Mouse (Mus musculus): Measurements from ENCODE around the gene Pnma3. TPM values are rescaled to one million over a fixed set of nuclear protein-coding genes. Genes with fewer than 3 reads are reported as not detected.
"Not testable (repeated sequence)": the region's sequence is repeated elsewhere in the genome, so short reads cannot be mapped to it uniquely, and the experiment has no call there.

Pnma3 gene
- 10 to 100 TPM; 15.7 to 25.1 TPM for total RNA-seq (2021)

- DNase-seq (ENCODE audit: extremely low spot score in 1 of 2, low spot score in 1 of 2), result no peak
Observed at GRCm38 (mm10) chrX:73064415-73064793, at the start of gene Pnma3. Pnma3 (plus strand) TSS chrX:73064787.

GRCm38 (mm10) chrX:73037003-73037402 lies 27.6 kb upstream of the Pnma3 start, which contains the start of gene Pnma5:
Pnma5 (minus strand) TSS chrX:73037103.
- DNase-seq (ENCODE audit: extremely low spot score in 1 of 2, low spot score in 1 of 2), result no peak

DNA sequence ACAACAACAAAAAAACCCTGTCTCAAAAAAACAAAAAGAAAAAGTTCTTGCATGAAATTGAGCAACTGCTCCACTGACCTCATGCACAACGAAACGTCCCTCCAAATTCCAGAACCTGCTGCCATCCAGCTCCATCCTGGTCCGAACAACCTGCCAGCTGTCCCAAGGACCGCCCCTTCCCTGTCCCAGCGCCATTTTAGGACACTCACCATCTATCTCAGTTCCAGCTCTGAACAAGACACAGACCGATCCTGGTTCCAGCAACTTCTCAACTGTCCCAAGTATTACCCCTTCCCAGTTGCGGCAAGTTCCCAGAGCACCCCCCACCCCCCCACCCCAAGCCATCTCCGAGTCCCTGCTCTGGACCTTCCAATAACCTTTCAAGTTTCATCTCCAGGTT lies 25.8 kb upstream of the Pnma3 start:
- DNase-seq (ENCODE audit: extremely low spot score in 1 of 2, low spot score in 1 of 2), result no peak

- no peak for DNase-seq (ENCODE audit: extremely low spot score in 1 of 2, low spot score in 1 of 2)
Observed at GRCm38 (mm10) chrX:73039666-73040065, 24.9 kb upstream of the Pnma3 start.

GRCm38 (mm10) chrX:73053860-73054563 lies 10.6 kb upstream of the Pnma3 start:
- peak; percentile 88 to 98 for DNase-seq (ENCODE audit: extremely low spot score in 1 of 2, low spot score in 1 of 2)

- DNase-seq (ENCODE audit: extremely low spot score in 1 of 2, low spot score in 1 of 2), result no peak
Observed at GRCm38 (mm10) chrX:73061528-73061927, 3.1 kb upstream of the Pnma3 start.

DNA sequence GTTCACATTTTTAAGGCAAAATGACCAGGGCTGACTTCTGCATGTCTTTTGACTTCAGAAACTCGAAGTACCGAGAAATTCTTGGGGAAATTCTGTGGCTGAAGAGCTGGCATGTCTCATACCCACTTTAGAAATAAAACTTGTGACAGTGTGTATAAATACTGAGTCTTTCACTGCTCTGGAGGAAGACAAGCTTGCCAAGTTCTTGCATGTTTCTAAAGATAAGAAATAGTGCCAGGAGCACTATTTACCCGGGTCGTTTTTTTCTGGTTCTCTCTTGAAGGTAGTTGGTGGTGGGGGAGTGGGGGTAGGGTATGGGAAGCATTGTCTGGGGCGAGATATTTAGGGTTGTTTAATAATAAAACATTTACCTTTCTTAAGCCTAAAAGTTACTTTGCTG lies 2.3 kb upstream of the Pnma3 start:
- no peak for DNase-seq (ENCODE audit: extremely low spot score in 1 of 2, low spot score in 1 of 2)

- peak; percentile 26 to 29 for DNase-seq (ENCODE audit: extremely low spot score in 1 of 2, low spot score in 1 of 2)
Observed at GRCm38 (mm10) chrX:73063512-73064414, 824 bp upstream of the Pnma3 start.

- DNase-seq (ENCODE audit: extremely low spot score in 1 of 2, low spot score in 1 of 2), result not testable (repeated sequence)
Observed at GRCm38 (mm10) chrX:73066765-73067312, 2.3 kb downstream of the Pnma3 start.

- DNase-seq (ENCODE audit: extremely low spot score in 1 of 2, low spot score in 1 of 2), result not testable (repeated sequence)
Observed at GRCm38 (mm10) chrX:73082267-73083055, 17.9 kb downstream of the Pnma3 start, which contains the start of gene Xlr4a. Xlr4a (minus strand) TSS chrX:73082478.

DNA sequence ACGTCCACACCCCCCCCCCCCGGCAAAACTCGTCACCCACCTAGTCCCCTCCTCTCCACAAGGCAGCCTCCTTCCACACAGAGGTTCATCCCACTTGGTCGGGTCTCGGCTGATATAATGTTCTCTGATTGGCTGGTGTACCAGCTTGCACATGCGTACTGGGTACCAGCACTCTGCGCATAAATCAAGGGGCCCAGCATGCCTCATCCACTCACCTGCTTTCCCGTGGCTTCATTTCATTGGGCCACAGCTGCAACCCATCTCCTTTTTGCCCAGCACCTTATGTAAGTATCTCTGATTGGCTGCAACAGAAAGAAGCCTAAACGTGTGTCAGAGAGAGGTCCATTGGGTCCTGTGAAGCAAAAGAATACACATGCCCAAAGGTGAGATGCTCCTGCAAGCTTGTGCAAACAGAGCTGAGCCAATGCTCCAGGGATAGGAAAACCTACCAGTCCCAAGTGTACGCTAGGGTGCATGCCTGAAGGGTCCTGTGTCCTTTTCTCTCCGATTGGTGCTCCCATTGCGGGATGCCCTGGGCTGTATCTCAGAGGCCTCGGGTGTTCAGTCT lies 32.4 kb downstream of the Pnma3 start, which contains the start of gene Xlr3a:
Xlr3a (minus strand) TSS at position 155 of the 568 bp plus-strand sequence.
- not testable (repeated sequence) for DNase-seq (ENCODE audit: extremely low spot score in 1 of 2, low spot score in 1 of 2)

GRCm38 (mm10) chrX:73116747-73117146 lies 52.2 kb downstream of the Pnma3 start, which contains the start of gene Gm14685:
Gm14685 (plus strand) TSS chrX:73117047.
- not testable (repeated sequence) for DNase-seq (ENCODE audit: extremely low spot score in 1 of 2, low spot score in 1 of 2)

Other genes starting within 250 kb of the Pnma3 start
- under 1 TPM; 0.73 to 0.79 TPM for gene Gabrq, start 239.6 kb upstream of the Pnma3 start, total RNA-seq (2021)
- 10 to 100 TPM; 49.8 to 55.4 TPM for gene Cetn2, start 146.4 kb upstream of the Pnma3 start, total RNA-seq (2021)
- 10 to 100 TPM; 23.6 to 27.6 TPM for gene Nsdhl, start 146.2 kb upstream of the Pnma3 start, total RNA-seq (2021)
- gene Zfp185, start 77.4 kb upstream of the Pnma3 start, total RNA-seq (2021), result 1 to 10 TPM in 1 of 2 experiments, under 1 TPM in 1; 0.69 to 1.5 TPM
- gene Pnma5, start 27.7 kb upstream of the Pnma3 start, total RNA-seq (2021), result under 1 TPM; 0.25 to 0.38 TPM
- gene Xlr4a, start 17.7 kb downstream of the Pnma3 start, total RNA-seq (2021), result 1 to 10 TPM in 1 of 2 experiments, not detected in 1; 2.7 TPM
- gene Xlr3a, start 32.3 kb downstream of the Pnma3 start, total RNA-seq (2021), result 1 to 10 TPM; 2.0 to 3.4 TPM
- gene Gm14685, start 52.3 kb downstream of the Pnma3 start, total RNA-seq (2021), result 1 to 10 TPM; 2.9 to 3.1 TPM
- not detected for gene Xlr5b, start 84.0 kb downstream of the Pnma3 start, total RNA-seq (2021)
- gene DXBay18, start 84.7 kb downstream of the Pnma3 start, total RNA-seq (2021), result 1 to 10 TPM in 1 of 2 experiments, under 1 TPM in 1; 0.63 to 1.3 TPM
- not detected for gene Spin2d, start 112.2 kb downstream of the Pnma3 start, total RNA-seq (2021)
- gene Xlr3b, start 127.4 kb downstream of the Pnma3 start, total RNA-seq (2021), result 10 to 100 TPM in 1 of 2 experiments, 1 to 10 TPM in 1; 5.5 to 14.6 TPM
- 1 to 10 TPM in 1 of 2 experiments, under 1 TPM in 1; 0.84 to 1.4 TPM for gene Xlr4b, start 149.5 kb downstream of the Pnma3 start, total RNA-seq (2021)
- 10 to 100 TPM; 15.0 to 16.0 TPM for gene F8a, start 163.5 kb downstream of the Pnma3 start, total RNA-seq (2021)
- gene Xlr4c, start 178.3 kb downstream of the Pnma3 start, total RNA-seq (2021), result 1 to 10 TPM in 1 of 2 experiments, under 1 TPM in 1; 0.37 to 1.4 TPM
- under 1 TPM in 1 of 2 experiments, not detected in 1; 0.76 TPM for gene Xlr3c, start 200.6 kb downstream of the Pnma3 start, total RNA-seq (2021)
- gene Xlr5a, start 228.2 kb downstream of the Pnma3 start, total RNA-seq (2021), result not detected
- not detected for gene Xlr5c, start 228.2 kb downstream of the Pnma3 start, total RNA-seq (2021)